Mouse (Mus musculus) intestine, postnatal 0 days (tissue): ENCODE data around the gene Ccdc18. TPM values are rescaled to one million over a fixed set of nuclear protein-coding genes. Genes with fewer than 3 reads are reported as not detected.

ENCODE experiments used
- ATAC-seq: fragments of 200-750 bp; cut with Nextera tagmentation; 2 replicates; pipeline ENCODE4 v1.8.0; 2017; ENCODE audit warnings: mild to moderate bottlenecking, moderate TSS enrichment, moderate library complexity
- H3K27ac ChIP-seq: fragments of 300-500 bp; sonication (generic); 2 replicates; pipeline ENCODE4 v1.5.1; 2014; ENCODE audit warnings: mild to moderate bottlenecking, low read depth, low read length, moderate library complexity
- H3K27me3 ChIP-seq: fragments of 300-500 bp; sonication (generic); replicated peaks from 2 replicates; pipeline ENCODE4 v1.6.1; 2014; ENCODE audit warnings: low read length, mixed read lengths; ENCODE audit not compliant: control insufficient read depth, insufficient read depth
- H3K36me3 ChIP-seq: fragments of 300-500 bp; sonication (generic); 2 replicates; pipeline ENCODE4 v1.6.1; 2014; ENCODE audit warnings: mild to moderate bottlenecking, moderate library complexity; ENCODE audit not compliant: control insufficient read depth, insufficient read depth
- H3K4me1 ChIP-seq: fragments of 300-500 bp; sonication (generic); replicated peaks from 2 replicates; pipeline ENCODE4 v1.6.1; 2014; ENCODE audit warnings: antibody characterized with exemption, low read length, mixed read lengths; ENCODE audit not compliant: control insufficient read depth, insufficient read depth
- H3K4me2 ChIP-seq: fragments of 300-500 bp; sonication (generic); replicated peaks from 2 replicates; pipeline ENCODE4 v1.6.1; 2014; ENCODE audit warnings: low read depth, mild to moderate bottlenecking, moderate library complexity
- H3K4me3 ChIP-seq: fragments of 300-500 bp; sonication (generic); 2 replicates; pipeline ENCODE4 v1.5.1; 2014; ENCODE audit warnings: low read depth, low read length
- H3K9ac ChIP-seq: fragments of 300-500 bp; sonication (generic); 2 replicates; pipeline ENCODE4 v1.6.1; 2014; ENCODE audit warnings: mild to moderate bottlenecking, low read depth, low read length
- H3K9me3 ChIP-seq: fragments of 300-500 bp; sonication (generic); 2 replicates; pipeline ENCODE4 v1.6.1; 2016; ENCODE audit warnings: mixed run types; ENCODE audit not compliant: control insufficient read depth
- CTCF ChIP-seq: sonication (generic); IDR thresholded peaks from 2 replicates; pipeline ENCODE4 v1.5.1; 2016; ENCODE audit warnings: low read depth, mild to moderate bottlenecking, control low read depth, antibody characterized with exemption, moderate library complexity
- WGBS: fragments of 180-500 bp; shearing (Covaris S2); extraction: QIAGEN DNeasy Blood & Tissue Kit; methylation state at CpG from one replicate; pipeline ENCODE4 v1.1.7; 2014; 5-methylcytosine and 5-hydroxymethylcytosine counted together
- polyA plus RNA-seq: library from polyadenylated mRNA; unstranded; fragments of >200 nt; fragmentation: Nextera tagmentation; extraction: Ambion mirVana; gene quantifications from 2 replicates; pipeline ENCODE4 v1.2.1, GENCODE M21; 2015

Gene Ccdc18
- polyA plus RNA-seq, 1 experiment from 2014 or later = 3.3 TPM

DNA sequence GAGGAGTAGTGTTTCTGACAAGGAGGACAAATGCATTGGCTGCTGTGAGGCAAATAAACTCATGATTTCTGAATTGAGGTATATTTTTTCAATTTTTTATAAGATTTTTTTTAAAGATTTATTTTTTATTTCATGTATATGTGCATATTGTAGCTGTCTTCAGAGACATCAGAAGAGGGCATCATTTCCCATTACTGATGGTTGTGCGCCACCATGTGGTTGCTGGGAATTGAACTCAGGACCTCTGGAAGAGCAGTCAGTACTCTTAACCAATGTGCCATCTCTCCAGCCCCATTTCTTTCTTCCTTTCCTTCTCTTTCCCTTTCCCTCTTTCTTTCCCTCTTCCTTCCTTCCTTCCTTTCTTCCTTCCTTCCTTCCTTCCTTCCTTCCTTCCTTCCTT is 31.0 kb downstream of the Ccdc18 start:
- Histone ChIP-seq H3K4me2 (no peak overlapping the region), H3K4me3 (no peak overlapping the region), H3K36me3 (no peaks in the 10 kb centered on the region), H3K9me3 (no peaks in the 10 kb centered on the region), H3K9ac (no peak overlapping the region), H3K27me3 (no peaks in the 10 kb centered on the region), H3K4me1 (no peaks in the 10 kb centered on the region), H3K27ac (no peak overlapping the region)
- no peak for ATAC-seq
- peak; percentile 69 for TF ChIP-seq CTCF
- 25% methylated on average over 1 of the region's 1 CpGs for WGBS

DNA sequence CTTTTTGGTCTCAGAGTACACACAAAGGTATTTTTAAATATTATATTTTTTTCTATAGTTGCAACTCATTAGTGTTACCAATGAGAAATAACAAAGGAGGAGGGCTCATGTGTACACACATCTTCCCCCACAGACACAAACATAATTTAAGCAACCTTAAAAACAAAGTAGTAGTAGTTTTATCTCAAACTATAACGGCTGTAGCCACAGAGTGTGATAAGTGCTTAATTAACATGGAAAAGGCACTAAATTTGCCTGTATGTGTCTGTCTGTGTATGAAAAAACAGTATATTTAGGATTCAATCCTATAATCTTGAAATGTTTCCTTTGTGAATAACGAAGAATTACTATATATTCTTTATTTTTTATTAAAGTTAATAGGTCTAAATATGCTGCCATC is 51.4 kb downstream of the Ccdc18 start:
- no peak overlapping the region for H3K4me3 ChIP-seq
- 89% methylated on average over 2 of the region's 2 CpGs for WGBS
- no peaks in the 10 kb centered on the region for H3K27me3 ChIP-seq
- no peaks in the 10 kb centered on the region for H3K36me3 ChIP-seq
- no peaks in the 10 kb centered on the region for H3K4me1 ChIP-seq
- H3K9me3 ChIP-seq = no peaks in the 10 kb centered on the region
- no peak overlapping the region for H3K9ac ChIP-seq
- H3K27ac ChIP-seq = no peak overlapping the region
- no peak for ATAC-seq
- no peak overlapping the region for H3K4me2 ChIP-seq
- TF ChIP-seq CTCF = no peak

DNA sequence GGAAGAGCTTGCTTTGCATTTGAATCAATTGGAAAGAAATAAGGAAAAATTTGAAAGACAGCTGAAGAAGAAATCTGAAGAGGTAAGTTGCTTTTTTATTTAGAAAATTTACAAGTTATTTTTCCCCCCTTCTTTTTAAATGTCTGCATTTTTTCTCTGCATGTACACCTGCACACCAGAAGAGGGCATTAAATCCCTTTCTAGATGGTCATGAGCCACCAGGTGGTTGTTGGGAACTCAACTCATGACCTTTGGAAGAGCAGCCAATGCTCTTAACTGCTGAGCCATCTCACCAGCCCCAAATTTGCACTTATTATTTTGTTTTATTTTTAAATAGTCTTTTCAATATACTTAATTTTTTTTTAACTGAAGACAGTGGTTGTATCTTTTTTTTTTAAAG is 56.3 kb downstream of the Ccdc18 start:
- no peaks in the 10 kb centered on the region for H3K27me3 ChIP-seq
- no peak overlapping the region for H3K4me2 ChIP-seq
- no peak for ATAC-seq
- no peak overlapping the region for H3K4me3 ChIP-seq
- H3K36me3 ChIP-seq = no peaks in the 10 kb centered on the region
- H3K9me3 ChIP-seq = no peaks in the 10 kb centered on the region
- no peak overlapping the region for H3K9ac ChIP-seq
- H3K27ac ChIP-seq = no peak overlapping the region
- peak; percentile 33 for TF ChIP-seq CTCF
- H3K4me1 ChIP-seq = no peaks in the 10 kb centered on the region

DNA sequence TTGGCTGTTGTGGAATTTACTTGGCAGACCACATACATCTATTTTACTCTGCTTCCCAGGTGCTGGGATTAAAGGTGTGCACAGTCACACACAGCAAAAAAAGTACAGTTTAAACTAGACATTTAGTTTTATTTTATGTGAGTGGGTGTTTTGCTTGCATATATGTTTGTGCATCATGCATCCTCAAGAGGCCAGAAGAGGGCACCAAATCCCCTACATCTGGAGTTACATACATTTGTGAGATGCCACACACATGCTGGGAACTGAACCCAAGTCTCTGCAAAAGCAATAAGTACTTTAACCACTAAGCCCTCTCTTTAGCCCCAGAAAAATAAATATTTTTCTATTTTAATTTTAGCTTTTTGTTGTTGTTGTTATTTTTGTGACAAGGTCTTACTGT is 73.3 kb downstream of the Ccdc18 start:
- no peaks in the 10 kb centered on the region for H3K36me3 ChIP-seq

DNA sequence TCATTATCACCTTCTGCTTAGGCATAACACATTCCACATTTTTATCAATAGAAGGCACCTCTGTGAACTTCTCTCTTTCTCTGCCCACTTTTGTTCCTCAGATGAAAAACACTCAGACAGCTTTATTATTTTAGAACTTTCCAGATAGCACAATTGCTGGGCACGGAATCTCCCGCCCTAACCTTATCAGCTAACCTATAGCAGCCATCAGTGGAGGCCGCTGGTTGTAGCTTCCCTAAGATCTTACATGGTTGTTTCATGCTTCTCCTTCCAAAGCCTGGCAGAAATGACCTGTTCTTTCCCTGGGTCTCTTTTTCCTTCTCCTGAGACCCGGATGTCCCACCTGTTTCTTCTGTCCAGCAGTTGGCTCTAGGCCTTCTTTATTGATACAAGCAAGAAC is 78.8 kb downstream of the Ccdc18 start:
- H3K4me3 ChIP-seq = no peak overlapping the region
- H3K27ac ChIP-seq = no peak overlapping the region
- H3K9ac ChIP-seq = no peak overlapping the region
- no peaks in the 10 kb centered on the region for H3K27me3 ChIP-seq
- H3K36me3 ChIP-seq = no peaks in the 10 kb centered on the region
- no peaks in the 10 kb centered on the region for H3K9me3 ChIP-seq
- H3K4me1 ChIP-seq = 0 out of 2 replicates have a peak, but pooled peaks cover 3% of the 10 kb centered on the region
- no peak for TF ChIP-seq CTCF
- no peak; the same call in 1 of the 2 replicates for ATAC-seq
- H3K4me2 ChIP-seq = no peak overlapping the region
- WGBS = 39% methylated on average over 4 of the region's 4 CpGs

More for the DNA sequence above, 73.3 kb downstream of the Ccdc18 start:
- peak; percentile 50 for TF ChIP-seq CTCF
- Histone ChIP-seq H3K4me3 (no peak overlapping the region), H3K4me1 (no peaks in the 10 kb centered on the region), H3K9me3 (no peaks in the 10 kb centered on the region), H3K27ac (no peak overlapping the region), H3K4me2 (no peak overlapping the region), H3K27me3 (no peaks in the 10 kb centered on the region), H3K9ac (no peak overlapping the region)
- no peak for ATAC-seq

DNA sequence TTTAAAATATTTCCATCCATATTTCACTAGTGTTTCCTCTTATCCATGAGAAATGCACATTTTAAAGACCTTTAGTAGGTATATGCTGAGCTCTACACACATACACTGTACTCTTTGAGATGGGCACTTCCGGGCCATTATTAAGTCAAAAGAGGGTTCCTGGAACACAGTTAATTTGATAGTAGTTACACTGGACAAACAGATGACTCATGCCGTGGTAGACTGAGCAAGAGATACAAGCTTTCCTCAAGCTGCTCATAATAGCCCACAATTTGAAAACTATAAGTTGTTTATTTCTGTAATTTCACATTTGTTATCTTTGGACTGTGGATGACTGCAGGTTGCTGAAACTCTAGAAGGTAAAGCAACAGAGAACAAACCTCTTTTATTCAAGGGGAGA is 82.3 kb downstream of the Ccdc18 start:
- Histone ChIP-seq H3K9me3 (no peaks in the 10 kb centered on the region), H3K4me2 (no peak overlapping the region), H3K27ac (no peak overlapping the region), H3K4me3 (no peak overlapping the region), H3K4me1 (0 out of 2 replicates have a peak, but pooled peaks cover 3% of the 10 kb centered on the region), H3K9ac (no peak overlapping the region), H3K36me3 (no peaks in the 10 kb centered on the region), H3K27me3 (no peaks in the 10 kb centered on the region)
- no peak for ATAC-seq
- no peak for TF ChIP-seq CTCF
- 41% methylated on average over 2 of the region's 2 CpGs for WGBS

DNA sequence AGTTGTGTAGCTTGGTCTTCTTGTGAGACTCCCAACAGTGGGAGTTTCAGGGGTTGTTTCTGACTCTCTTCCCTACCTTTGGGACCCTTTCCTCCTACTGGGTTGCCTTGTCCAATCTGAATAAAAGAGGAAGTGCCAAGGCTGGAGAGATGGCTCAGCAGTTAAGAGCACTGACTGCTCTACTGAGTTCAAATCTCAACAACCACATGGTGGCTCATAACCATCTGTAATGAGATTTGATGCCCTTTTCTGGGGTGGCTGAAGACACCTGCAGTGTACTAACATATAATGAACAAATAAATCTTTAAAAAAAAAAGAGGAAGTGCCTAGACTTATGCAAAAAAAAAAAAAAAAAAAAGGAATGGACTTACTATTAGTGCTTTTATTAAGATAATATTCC is 91.4 kb downstream of the Ccdc18 start:
- Histone ChIP-seq H3K4me1 (no peaks in the 10 kb centered on the region), H3K27ac (no peak overlapping the region), H3K9ac (no peak overlapping the region), H3K4me2 (no peak overlapping the region), H3K9me3 (no peaks in the 10 kb centered on the region), H3K27me3 (no peaks in the 10 kb centered on the region), H3K36me3 (no peaks in the 10 kb centered on the region), H3K4me3 (no peak overlapping the region)
- no peak for TF ChIP-seq CTCF
- no peak for ATAC-seq
